Mouse (Mus musculus) thymus, postnatal 14 days (tissue): Measurements from ENCODE around the gene Gata2.
"Not testable (repeated sequence)": the region's sequence is repeated elsewhere in the genome, so short reads cannot be mapped to it uniquely, and the experiment has no call there.

Source experiments
- DNase-seq: peaks from one replicate; pipeline ENCODE4 v3.0.0; 2021

Gata2 gene

GRCm38 (mm10) chr6:88193433-88194052 is at the start of gene Gata2:
Gene Gata2 (plus strand): TSS chr6:88193891.
- DNase-seq, result no peak

DNA sequence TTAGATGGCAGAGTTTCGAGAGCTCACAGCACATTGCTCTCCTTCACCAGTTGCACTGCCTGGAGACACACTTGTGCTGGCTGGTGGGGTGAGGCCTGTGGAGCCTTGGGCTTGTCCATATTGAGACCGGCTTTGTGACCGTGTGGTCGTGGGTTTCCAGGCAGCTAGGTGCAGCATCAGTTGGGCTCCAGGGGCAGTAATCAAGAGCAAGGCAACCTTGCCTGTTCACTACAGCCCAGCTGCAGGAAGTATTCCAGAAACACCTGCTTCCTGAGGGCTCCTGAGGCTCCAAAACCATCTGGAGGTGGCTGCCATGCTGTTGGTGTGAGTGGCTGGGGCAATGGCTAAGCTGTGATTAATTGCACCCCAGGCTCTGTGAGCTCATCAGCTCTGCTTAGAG is 47.9 kb upstream of the Gata2 start:
- no peak for DNase-seq

DNA sequence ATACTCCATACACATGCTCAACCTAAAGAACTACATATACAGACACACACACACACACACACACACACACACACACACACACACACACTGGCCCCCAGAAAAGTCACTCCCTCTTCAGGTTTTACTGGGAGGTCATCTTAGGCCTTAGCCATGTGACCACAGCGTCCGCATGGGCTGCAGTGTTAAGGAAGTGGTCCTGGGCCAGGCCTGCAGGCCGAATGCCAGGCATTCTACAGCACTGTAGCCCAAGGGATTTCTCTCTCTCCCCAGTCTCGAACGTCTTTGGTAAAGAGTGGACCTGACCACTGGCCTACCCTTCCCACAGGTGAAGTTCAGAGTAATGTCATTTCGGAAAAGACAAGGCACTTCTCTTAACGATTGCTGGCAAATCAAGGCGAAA is 47.1 kb upstream of the Gata2 start:
- DNase-seq, result no peak

GRCm38 (mm10) chr6:88147411-88148003 is 46.2 kb upstream of the Gata2 start:
- DNase-seq, result no peak

- no peak for DNase-seq
Observed at GRCm38 (mm10) chr6:88151335-88151734, 42.4 kb upstream of the Gata2 start.

- DNase-seq, result no peak
Observed at GRCm38 (mm10) chr6:88152127-88152705, 41.5 kb upstream of the Gata2 start.

- DNase-seq, result no peak
Observed at GRCm38 (mm10) chr6:88152979-88153378, 40.7 kb upstream of the Gata2 start.

DNA sequence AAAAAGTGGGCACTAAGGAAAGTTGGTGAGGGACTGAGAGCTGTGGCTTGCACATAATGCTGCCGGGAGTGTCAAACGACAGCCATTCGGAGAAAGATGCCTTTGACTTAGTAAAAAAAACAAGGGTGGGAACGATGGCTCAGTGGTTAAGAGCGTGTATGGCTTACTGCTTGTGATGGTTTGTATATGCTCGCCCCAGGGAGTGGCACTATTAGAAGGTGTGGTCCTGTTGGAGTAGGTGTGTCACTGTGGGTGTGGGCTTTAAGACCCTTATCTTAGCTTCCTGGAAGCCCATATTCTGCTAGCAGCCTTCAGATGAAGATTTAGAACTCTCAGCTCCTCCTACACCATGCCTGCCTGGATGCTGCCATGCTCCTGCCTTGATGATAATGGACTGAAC is 38.1 kb upstream of the Gata2 start:
- not testable (repeated sequence) for DNase-seq

DNA sequence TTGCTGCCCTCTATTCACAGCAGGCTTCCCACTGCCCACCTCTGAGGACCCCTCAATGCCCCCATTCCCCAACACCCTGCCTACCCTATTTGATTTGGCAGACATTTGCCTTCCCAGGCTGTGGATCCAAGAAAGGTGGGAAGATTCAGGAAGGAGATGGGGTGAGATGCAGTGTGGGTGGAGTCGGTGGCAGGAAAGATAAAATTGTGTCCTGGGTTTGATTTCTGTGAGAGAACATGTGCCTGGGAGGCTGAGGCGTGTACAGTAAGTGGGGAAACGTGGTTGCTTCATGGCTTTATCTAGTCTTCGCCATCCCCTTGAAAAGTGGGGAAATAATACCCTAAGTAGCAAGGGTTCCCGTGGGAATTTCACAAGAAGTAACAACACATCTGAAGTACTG is 34.9 kb upstream of the Gata2 start:
- no peak for DNase-seq

DNA sequence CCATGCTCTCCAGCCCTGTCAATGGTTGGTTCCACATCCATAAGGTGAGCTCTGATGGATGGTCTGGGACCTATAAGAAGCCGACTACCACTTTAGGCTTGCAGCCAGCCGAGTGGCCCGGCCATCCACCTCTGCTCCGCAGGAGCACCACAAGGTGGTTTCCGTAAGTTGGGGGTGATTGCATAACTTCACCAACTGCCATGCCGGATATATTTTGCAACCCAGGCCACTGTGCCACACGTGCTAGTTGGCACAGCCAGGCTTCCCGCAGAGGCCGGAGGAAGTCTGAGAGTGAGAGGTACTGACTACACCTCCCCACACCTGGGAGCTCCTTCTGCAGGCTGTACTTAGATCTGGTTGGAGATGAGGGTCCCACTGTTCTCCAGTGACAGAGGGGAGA is 27.6 kb upstream of the Gata2 start:
- no peak for DNase-seq

DNA sequence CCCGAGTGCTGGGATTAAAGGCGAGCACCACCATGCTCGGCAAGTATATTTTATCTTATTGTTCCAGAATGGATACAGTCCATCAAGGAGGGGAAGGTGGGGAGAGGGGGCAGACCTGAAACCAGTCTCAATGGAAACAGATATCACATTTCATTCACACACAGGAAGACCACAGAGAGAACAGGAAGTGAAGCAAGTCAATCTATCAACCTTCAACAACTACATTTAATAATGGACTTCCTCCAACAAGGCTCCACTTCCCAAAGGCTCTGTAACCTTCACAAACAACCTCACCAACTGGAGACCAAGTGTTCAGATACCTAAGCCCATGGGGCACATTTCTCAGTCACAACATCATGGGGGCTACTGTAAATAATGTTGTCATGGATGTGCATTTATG is 19.5 kb upstream of the Gata2 start:
- no peak for DNase-seq

DNA sequence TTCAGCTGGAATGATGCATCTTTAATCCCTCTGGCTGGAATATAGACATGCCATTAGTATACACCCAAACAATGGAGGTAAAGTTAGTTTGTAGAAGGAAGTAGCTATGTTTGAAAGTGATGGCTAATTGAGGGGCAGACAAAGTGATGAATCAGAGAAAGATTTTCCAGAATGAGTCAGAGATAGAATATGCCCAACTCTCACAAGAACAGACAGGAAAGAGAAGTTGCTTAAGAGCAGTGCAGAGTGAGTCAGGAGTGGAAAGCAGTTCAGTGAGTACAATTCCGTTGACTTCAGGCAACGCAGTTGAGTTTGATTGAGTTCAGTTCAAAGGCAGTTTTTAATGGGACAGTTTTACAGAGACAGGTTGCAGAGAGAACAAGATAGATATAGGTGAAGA is 19.0 kb upstream of the Gata2 start:
- no peak for DNase-seq

DNA sequence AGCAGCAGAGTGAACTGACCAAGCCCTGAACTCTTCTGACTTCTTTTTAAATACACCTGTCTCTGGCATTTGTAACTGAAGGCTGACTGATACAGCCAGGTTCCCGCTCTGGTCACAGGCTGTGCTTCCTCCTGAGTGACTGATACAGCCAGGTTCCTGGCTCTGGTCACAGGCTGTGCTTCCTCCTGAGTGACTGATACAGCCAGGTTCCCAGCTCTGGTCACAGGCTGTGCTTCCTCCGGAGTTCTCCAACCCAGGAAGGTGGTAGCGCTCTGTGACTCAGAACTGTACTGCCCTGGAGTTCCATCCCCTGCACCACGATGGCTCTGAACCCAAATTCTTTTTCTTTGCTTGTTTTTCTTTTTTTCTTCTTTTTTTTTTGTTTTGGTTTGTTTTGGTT is 9.0 kb upstream of the Gata2 start:
- DNase-seq, result no peak

- DNase-seq, result no peak
Observed at GRCm38 (mm10) chr6:88188148-88188547, 5.5 kb upstream of the Gata2 start.

- peak; percentile 85 for DNase-seq
Observed at GRCm38 (mm10) chr6:88189312-88190042, 4.2 kb upstream of the Gata2 start.

DNA sequence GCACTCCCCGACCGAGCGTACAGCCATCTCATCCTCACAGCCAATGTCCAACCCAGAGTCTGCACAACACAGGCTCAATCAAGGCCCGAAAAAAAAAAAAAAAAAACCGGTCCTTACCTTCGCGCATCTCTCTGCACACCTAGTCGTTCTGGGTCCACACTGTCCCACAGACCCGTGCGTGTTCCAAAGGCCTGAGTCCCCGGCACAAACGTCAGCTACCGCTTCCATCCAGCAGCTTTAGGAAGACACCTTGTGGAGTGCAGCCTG is 3.7 kb upstream of the Gata2 start:
- no peak for DNase-seq

DNA sequence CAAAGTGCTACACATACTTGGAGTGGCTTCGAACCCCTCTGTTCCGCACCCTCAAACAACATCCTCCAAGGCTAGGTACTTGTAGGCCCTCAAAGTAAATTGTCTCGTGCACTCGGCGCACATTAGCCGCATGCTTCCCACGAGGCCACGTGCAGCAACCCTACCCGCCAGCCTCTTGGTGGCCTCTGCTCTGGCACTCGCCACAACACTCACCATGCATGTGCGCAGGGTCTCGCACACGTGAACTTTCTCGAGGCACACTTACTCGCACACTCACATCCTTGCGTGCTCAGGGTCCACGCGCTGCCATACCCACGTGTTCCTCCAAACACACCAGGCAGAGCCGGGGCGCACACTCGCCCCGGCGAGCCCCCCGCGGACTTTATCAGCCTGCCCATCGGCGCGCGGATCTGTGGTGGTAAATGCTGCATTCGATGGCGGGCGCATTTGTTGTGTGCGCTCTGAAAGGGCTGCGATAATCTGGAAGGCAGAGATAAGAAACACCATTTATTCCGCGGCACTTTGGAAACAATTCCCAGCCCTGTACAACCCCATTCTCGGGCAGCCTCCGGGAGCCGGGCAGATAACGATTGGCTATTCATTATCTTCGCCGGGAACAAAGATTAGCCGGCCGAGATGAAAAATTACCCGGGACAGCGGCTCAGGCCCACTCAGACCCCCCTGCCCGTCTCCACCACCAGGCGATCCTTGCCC is 3.2 kb upstream of the Gata2 start:
- no peak for DNase-seq

GRCm38 (mm10) chr6:88191024-88191365 is 2.7 kb upstream of the Gata2 start:
- no peak for DNase-seq

- no peak for DNase-seq
Observed at GRCm38 (mm10) chr6:88191411-88192070, 2.1 kb upstream of the Gata2 start.

DNA sequence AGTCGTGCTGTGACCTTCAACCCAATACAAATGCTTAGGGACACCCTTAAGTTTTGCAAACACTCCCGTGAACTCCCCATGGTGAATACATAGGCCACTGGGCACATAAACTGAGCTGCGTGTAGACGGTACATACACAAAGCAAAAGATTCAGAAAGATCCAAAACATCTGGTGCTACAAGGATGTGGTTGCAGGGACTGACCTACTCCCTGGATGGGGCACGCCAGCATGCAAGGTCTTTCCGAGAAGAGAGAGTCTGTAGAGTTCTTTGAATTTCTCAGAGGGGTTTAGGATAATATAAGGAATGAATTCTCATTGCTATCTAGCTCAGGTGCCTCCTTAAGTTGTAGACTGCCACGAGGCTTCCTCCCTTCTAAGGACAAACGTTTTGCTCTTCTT is 935 bp upstream of the Gata2 start:
- no peak for DNase-seq

GRCm38 (mm10) chr6:88194053-88194977 is 624 bp downstream of the Gata2 start:
- peak; percentile 32 for DNase-seq

- no peak for DNase-seq
Observed at GRCm38 (mm10) chr6:88194978-88195325, 1.3 kb downstream of the Gata2 start.
